8 mouse cellular contexts compared by ENCODE assay signal in genomic region chr3:19956885-19957284, GRCm38 (mm10). TPM values are rescaled to one million over a fixed set of nuclear protein-coding genes. Genes with fewer than 3 reads are reported as not detected.
DNase-seq lines count a peak whose midpoint lies in the region; ATAC-seq lines count a peak whose summit lies in the region.

Gene Cp (plus strand): TSS chr3:19957054.

- DNase-seq in layer of hippocampus, adult 11-12 months (ENCODE audit: low spot score), result peak; percentile 3
- DNase-seq in layer of hippocampus, adult 9-10 months (ENCODE audit: low spot score), result no peak
- no peak for DNase-seq in adrenal gland, adult 2 months
- peak; percentile 70 for DNase-seq in mesoderm, embryonic 11.5 days (ENCODE audit: low read depth, low spot score)
- no peak for DNase-seq in thymus, postnatal 36 days

- 0 out of 2 replicates have a peak, but pooled peaks have one; percentile 6 for ATAC-seq in granulocyte monocyte progenitor cell, adult 5-6 weeks (replicated peaks; ENCODE audit: poor library complexity, severe bottlenecking)
- ATAC-seq in megakaryocyte progenitor cell, adult 5-6 weeks (replicated peaks; ENCODE audit: poor library complexity), result no peak
- no peak for ATAC-seq in erythroblast, adult 5-6 weeks (replicated peaks; ENCODE audit: low FRiP score, poor library complexity, severe bottlenecking)

RNA-seq across cellular contexts. Expression of gene Cp, which starts in this region (rescaled TPM):
- 10 to 100 TPM; 55.2 to 79.1 TPM for total RNA-seq in adrenal gland, adult 2 months (2021)
- 4.1 and 5.7 TPM in 2 replicates for polyA plus RNA-seq in adrenal gland, adult 2 months (2012; rRNA removed)
- total RNA-seq in granulocyte monocyte progenitor cell, adult 5-6 weeks (2014; fragmentation: Nextera tagmentation), result 2.9 and 4.5 TPM in 2 replicates
- total RNA-seq in granulocyte monocyte progenitor cell, adult 5-6 weeks (2017), result 0.05 and 0.69 TPM in 2 replicates
- 0.39 and 2.3 TPM in 2 replicates for total RNA-seq in megakaryocyte progenitor cell, adult 5-6 weeks (2015)
- 2.2 and 2.3 TPM in 2 replicates for total RNA-seq in megakaryocyte progenitor cell, adult 5-6 weeks (2017)
- total RNA-seq in erythroblast, adult 5-6 weeks (2015; ENCODE audit: low replicate concordance), result 2.1 and 5.9 TPM in 2 replicates
- total RNA-seq in erythroblast, adult 5-6 weeks (2017; ENCODE audit: low replicate concordance), result 2.4 and 8.9 TPM in 2 replicates

Comparison
In these comparisons a context has a peak if more than half of its experiments do, and no peak if none do; other contexts are left out.
1. RNA of gene Cp (total RNA-seq): 55.2 to 79.1 TPM in adrenal gland, adult 2 months; 2.1 to 8.9 TPM in erythroblast, adult 5-6 weeks, 0.05 to 4.5 TPM in granulocyte monocyte progenitor cell, adult 5-6 weeks and 0.39 to 2.3 TPM in megakaryocyte progenitor cell, adult 5-6 weeks; every median in the first group is over 4 times any median in the second.
2. DNase-seq: peak in layer of hippocampus, adult 11-12 months (single experiment) and mesoderm, embryonic 11.5 days (single experiment); none in layer of hippocampus, adult 9-10 months (single experiment), adrenal gland, adult 2 months (single experiment) and thymus, postnatal 36 days (0 of 2).